Mouse (Mus musculus): Measurements from ENCODE around the gene Olfr1502.
A peak's percentile ranks its signal among the peaks of the same experiment; 100 is the strongest.
"Not testable (repeated sequence)": the region's sequence is repeated elsewhere in the genome, so short reads cannot be mapped to it uniquely, and the experiment has no call there.

Gene Olfr1502

DNA sequence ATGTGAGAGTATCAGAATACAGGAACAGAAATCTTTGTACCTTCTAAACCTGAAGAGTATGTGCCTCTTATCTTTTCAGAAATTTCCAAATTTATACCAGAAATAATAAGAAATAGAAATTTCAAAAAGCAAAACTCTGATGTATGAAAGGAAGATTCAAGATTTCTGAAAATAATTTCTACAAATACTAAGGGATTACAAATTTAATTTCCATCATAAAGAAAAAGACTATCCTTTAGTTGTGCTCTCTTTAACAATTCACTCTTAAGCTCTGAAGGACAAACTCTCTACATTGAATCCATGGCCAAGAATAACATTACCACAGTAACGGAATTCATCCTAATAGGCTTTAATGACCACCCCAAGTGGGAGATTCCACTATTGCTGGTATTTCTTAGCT is at the start of gene Olfr1502:
Olfr1502 (plus strand) TSS at position 301 of the 400 bp plus-strand sequence.
- no peak for DNase-seq (ENCODE audit: extremely low spot score, low read depth, low spot score)

DNA sequence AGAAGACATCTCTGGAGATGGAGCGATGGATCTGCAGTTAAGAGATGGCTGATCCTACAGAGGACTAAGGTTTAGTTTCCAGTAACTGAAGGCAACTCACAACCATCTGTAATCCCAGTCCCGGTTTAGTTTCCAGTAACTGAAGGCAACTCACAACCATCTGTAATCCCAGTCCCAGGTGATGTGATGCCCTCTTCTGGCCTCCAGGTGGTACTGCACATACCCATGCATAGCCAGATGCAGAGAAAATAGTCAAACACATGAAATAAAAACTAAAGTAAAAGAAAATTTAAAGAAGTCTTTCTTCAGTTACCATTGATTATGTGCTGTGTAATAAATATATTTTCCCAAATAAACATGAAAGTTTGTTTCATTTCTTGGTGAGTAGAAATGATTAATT is 48.8 kb upstream of the Olfr1502 start:
- no peak for DNase-seq (ENCODE audit: extremely low spot score, low read depth, low spot score)

GRCm38 (mm10) chr19:13818827-13819226 is 42.8 kb upstream of the Olfr1502 start:
- peak; percentile 0 for DNase-seq (ENCODE audit: extremely low spot score, low read depth, low spot score)

DNA sequence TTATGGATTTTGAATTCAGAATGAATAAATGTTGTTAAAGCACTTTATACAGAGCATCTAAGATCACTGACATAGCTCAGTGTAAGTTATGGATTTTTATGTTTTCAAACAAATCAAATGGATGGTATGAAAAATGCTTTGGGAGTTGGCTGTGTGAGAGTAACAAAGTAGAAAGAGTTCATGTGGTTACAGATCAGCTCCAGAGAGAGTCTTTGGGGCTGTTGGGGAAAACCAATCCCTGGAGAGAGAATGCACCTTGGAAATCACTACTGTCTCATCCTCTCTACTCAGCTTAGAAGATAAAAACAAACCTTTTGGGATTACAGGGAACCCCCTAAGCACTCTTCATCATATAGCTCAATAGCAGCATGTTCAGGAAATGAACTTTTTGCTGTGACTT is 42.2 kb upstream of the Olfr1502 start, which contains the start of gene Olfr1499:
Olfr1499 (minus strand) TSS at position 101 of the 400 bp plus-strand sequence.
- no peak for DNase-seq (ENCODE audit: extremely low spot score, low read depth, low spot score)

- DNase-seq (ENCODE audit: extremely low spot score, low read depth, low spot score): no peak
Measured at GRCm38 (mm10) chr19:13820847-13821246, 40.7 kb upstream of the Olfr1502 start.

DNA sequence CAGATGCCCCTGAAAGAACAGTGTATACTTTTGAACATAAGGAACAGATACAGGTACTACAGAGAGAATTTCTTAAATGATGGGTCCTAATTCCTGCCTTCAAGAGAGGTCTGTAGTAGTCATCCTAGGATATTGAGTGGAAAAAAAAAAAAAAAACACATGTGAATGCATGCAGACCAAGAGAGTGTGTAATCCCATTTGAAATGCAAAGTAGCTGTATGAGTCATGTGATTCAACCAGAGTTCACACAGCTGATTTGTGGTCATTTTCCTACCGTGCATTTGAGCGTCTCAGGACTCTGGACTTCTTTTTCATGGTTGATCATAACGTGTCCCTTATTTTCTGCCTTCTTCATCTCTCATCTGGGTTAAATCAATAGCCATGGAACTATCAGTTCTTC is 33.1 kb upstream of the Olfr1502 start:
- DNase-seq (ENCODE audit: extremely low spot score, low read depth, low spot score): no peak

DNA sequence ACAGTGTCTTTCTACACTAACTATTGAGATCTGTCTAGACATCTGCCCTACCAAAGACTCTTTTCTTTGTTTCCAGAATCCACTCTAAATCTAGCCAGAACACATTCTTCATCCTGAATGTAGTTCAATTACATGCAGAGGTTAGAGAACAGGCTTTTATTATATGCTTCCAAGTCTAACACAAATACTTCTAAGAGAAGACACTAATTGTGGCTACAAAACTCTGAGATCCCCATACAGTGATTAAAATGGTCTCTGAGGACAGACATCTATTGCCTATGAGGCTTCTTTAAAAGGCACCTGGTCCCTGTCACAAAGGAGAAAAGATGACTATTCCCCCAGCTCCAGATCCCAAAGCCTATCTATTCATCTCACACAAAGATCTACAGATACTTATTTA is 31.2 kb upstream of the Olfr1502 start, which contains the start of gene Olfr1500:
Olfr1500 (minus strand) TSS at position 101 of the 400 bp plus-strand sequence.
- no peak for DNase-seq (ENCODE audit: extremely low spot score, low read depth, low spot score)

DNA sequence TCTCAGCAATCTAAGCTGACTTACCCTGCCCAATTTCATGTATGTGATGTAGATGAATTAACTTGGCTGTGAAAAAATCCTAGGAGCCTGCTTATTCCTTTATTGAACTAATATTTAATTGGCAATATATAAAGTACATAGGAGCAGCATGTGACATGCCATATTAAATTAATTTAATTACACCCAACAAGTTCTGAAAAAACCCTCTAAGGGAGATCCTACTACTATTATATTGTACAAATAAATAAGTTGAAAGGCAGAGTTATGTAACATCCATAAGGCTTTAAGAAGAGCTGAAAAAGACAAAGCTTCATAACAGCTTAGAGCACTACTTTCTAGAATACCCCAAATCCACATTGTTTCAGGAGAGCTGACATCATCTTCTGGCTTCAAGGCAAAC is 11.0 kb upstream of the Olfr1502 start, which contains the start of gene Olfr1501:
Olfr1501 (minus strand) TSS at position 101 of the 400 bp plus-strand sequence.
- not testable (repeated sequence) for DNase-seq (ENCODE audit: extremely low spot score, low read depth, low spot score)

- no peak for DNase-seq (ENCODE audit: extremely low spot score, low read depth, low spot score)
Measured at GRCm38 (mm10) chr19:13897828-13898227, 36.2 kb downstream of the Olfr1502 start, which contains the start of gene Olfr1504. TSS of gene Olfr1504 (minus strand) at chr19:13897928.
